Comparison of ENCODE assay signal across 11 mouse cellular contexts in genomic region chr6:29915836-29916235, GRCm38 (mm10). TPM values are rescaled to one million over a fixed set of nuclear protein-coding genes. Genes with fewer than 3 reads are reported as not detected.
A peak's percentile ranks its signal among the peaks of the same experiment; 100 is the strongest.
DNase-seq lines count a peak whose midpoint lies in the region; ATAC-seq and TF ChIP-seq lines count a peak whose summit lies in the region.
"Had no signal": no experiment of that assay in that cellular context is flagged by ENCODE, and none has a peak within 500 bp of the region (broad histone marks: within the 10 kb centered on the region; RNA-seq: fewer than 3 reads in every experiment).

No protein-coding gene starts in this region.

- H3K9ac ChIP-seq in intestine, embryonic 14.5 days (ENCODE audit: low read length) = no peak overlapping the region
- no peak overlapping the region for H3K9ac ChIP-seq in intestine, embryonic 16.5 days (ENCODE audit: low read depth, low read length)

- no peaks in the 10 kb centered on the region for H3K9me3 ChIP-seq in intestine, embryonic 14.5 days (ENCODE audit: control insufficient read depth, low read length)
- no peaks in the 10 kb centered on the region for H3K9me3 ChIP-seq in intestine, embryonic 16.5 days (ENCODE audit: control insufficient read depth, low read length)

- WGBS in intestine, embryonic 14.5 days = 38% methylated on average over 9 of the region's 9 CpGs
- WGBS in intestine, embryonic 16.5 days = 42% methylated on average over 9 of the region's 9 CpGs

- TF ChIP-seq CTCF in layer of hippocampus, adult 2 months (conservative IDR thresholded peaks at IDR 0.05) = no peak

- peaks cover 29% of the 10 kb centered on the region for H3K27me3 ChIP-seq in intestine, embryonic 14.5 days (replicated peaks; ENCODE audit: control insufficient read depth, insufficient read depth, low read length)
- no peaks in the 10 kb centered on the region; the same call in 1 of the 2 replicates for H3K27me3 ChIP-seq in intestine, embryonic 16.5 days (replicated peaks; ENCODE audit: control insufficient read depth, insufficient read depth, low read length)

- peak; percentile 15 for DNase-seq in cerebellum, adult 11 months
- DNase-seq in intestine, embryonic 14.5 days (ENCODE audit: low spot score) = no peak
- peak; percentile 45 for DNase-seq in ES-CJ7 (ENCODE audit: low read depth, low spot score)
- peak; percentile 17 for DNase-seq in induced T-regulatory cell, adult 2 months (ENCODE audit: low read depth)
- no peak for DNase-seq in layer of hippocampus, adult 2 months (ENCODE audit: low spot score in 2 of 2)
- DNase-seq: cerebellum, adult 9-11 months; kidney, adult 18-20 months; lung, postnatal 4 days had no signal

- H3K36me3 ChIP-seq in intestine, embryonic 14.5 days (ENCODE audit: control insufficient read depth, insufficient read depth, low read length) = no peaks in the 10 kb centered on the region
- H3K36me3 ChIP-seq in intestine, embryonic 16.5 days (ENCODE audit: control insufficient read depth, insufficient read depth, low read length) = no peaks in the 10 kb centered on the region

- H3K27ac ChIP-seq in intestine, embryonic 14.5 days (ENCODE audit: low read depth) = no peak overlapping the region
- H3K27ac ChIP-seq in intestine, embryonic 16.5 days (ENCODE audit: low read length) = no peak overlapping the region
- H3K27ac ChIP-seq in layer of hippocampus, adult 2 months = no peak overlapping the region

- 0 out of 2 replicates have a peak overlapping the region, but pooled peaks have one; percentile 89 for H3K4me2 ChIP-seq in intestine, embryonic 14.5 days (ENCODE audit: low read length)
- no peak overlapping the region for H3K4me2 ChIP-seq in intestine, embryonic 16.5 days (ENCODE audit: low read depth, low read length)

- H3K4me1 ChIP-seq in intestine, embryonic 14.5 days (replicated peaks; ENCODE audit: control insufficient read depth, insufficient read depth, low read length) = no peaks in the 10 kb centered on the region; the same call in 1 of the 2 replicates
- H3K4me1 ChIP-seq in intestine, embryonic 16.5 days (ENCODE audit: control insufficient read depth, insufficient read depth, low read length) = no peaks in the 10 kb centered on the region

- no peak overlapping the region for H3K4me3 ChIP-seq in intestine, embryonic 14.5 days (ENCODE audit: low read depth, low read length)
- H3K4me3 ChIP-seq in intestine, embryonic 16.5 days (ENCODE audit: low read length) = no peak overlapping the region
- no peak overlapping the region for H3K4me3 ChIP-seq in layer of hippocampus, adult 2 months

- ATAC-seq in cerebellum, adult (ENCODE audit: insufficient number of reproducible peaks, low FRiP score, low TSS enrichment) = no peak
- no peak for ATAC-seq in intestine, embryonic 14.5 days (replicated peaks; ENCODE audit: low FRiP score, low TSS enrichment, low read depth)
- ATAC-seq in intestine, embryonic 16.5 days = no peak
- ATAC-seq in megakaryocyte progenitor cell, adult 5-6 weeks (replicated peaks; ENCODE audit: poor library complexity) = no peak

RNA-seq across cellular contexts. Expression of gene Strip2, which starts 1.0 kb away (rescaled TPM):
- 0.47 and 0.64 TPM in 2 replicates for polyA plus RNA-seq in intestine, embryonic 14.5 days (2014; fragmentation: Nextera tagmentation; extraction: Ambion mirVana)
- 0.54 and 0.60 TPM in 2 replicates for polyA plus RNA-seq in intestine, embryonic 16.5 days (2015; fragmentation: Nextera tagmentation; extraction: Ambion mirVana)
- total RNA-seq in layer of hippocampus, adult 2 months (2021) = 10 to 100 TPM; 27.8 to 30.3 TPM
- 0.30 and 0.54 TPM in 2 replicates for total RNA-seq in megakaryocyte progenitor cell, adult 5-6 weeks (2015)
- 0.17 and 0.30 TPM in 2 replicates for total RNA-seq in megakaryocyte progenitor cell, adult 5-6 weeks (2017)

Comparison
In these comparisons a context has a peak if more than half of its experiments do, and no peak if none do; other contexts are left out.
1. DNase-seq: peak in cerebellum, adult 11 months (single experiment), ES-CJ7 (single experiment) and induced T-regulatory cell, adult 2 months (single experiment); none in intestine, embryonic 14.5 days (single experiment) and layer of hippocampus, adult 2 months (0 of 2).
2. RNA of gene Strip2, which starts 1.0 kb away (total RNA-seq): 27.8 to 30.3 TPM in layer of hippocampus, adult 2 months; 0.17 to 0.54 TPM in megakaryocyte progenitor cell, adult 5-6 weeks; every median in the first group is over 10 times any median in the second.